Mouse (Mus musculus) MEL (cell line): ENCODE data around the gene Tmem50b.

Experiments used
- BHLHE40 ChIP-seq: IDR thresholded peaks from 2 replicates; pipeline ENCODE4 v1.6.1; 2012; ENCODE audit warnings: low read depth, mild to moderate bottlenecking, inconsistent platforms, low read length, improper control_type of control experiment, borderline replicate concordance
- CTCF ChIP-seq, 3 experiments: IDR thresholded peaks in 2 of 3; conservative IDR thresholded peaks in 1 of 3; 2 replicates each; pipeline ENCODE4 v1.5.1; 2011 to 2012; ENCODE audit warnings: low read length in 3 of 3, low read depth in 2 of 3, mild to moderate bottlenecking in 2 of 3, improper control_type of control experiment in 1 of 3, inconsistent platforms in 1 of 3, mixed read lengths in 1 of 3, moderate library complexity in 1 of 3; ENCODE audit not compliant: control insufficient read depth in 1 of 3, insufficient read depth in 1 of 3, poor library complexity in 1 of 3, severe bottlenecking in 1 of 3
- POLR2A ChIP-seq, 2 experiments: IDR thresholded peaks; 2 replicates each; pipeline ENCODE4 v1.6.1; 2011 to 2012; ENCODE audit warnings: low read length in 2 of 2, mild to moderate bottlenecking in 2 of 2, control low read depth in 1 of 2, improper control_type of control experiment in 1 of 2, low read depth in 1 of 2, moderate library complexity in 1 of 2; ENCODE audit not compliant: control insufficient read depth in 1 of 2, insufficient read depth in 1 of 2, poor library complexity in 1 of 2
- ZC3H11A ChIP-seq: IDR thresholded peaks from 2 replicates; pipeline ENCODE4 v1.6.1; 2012; ENCODE audit warnings: low read depth, mild to moderate bottlenecking, inconsistent platforms, low read length, improper control_type of control experiment

DNA sequence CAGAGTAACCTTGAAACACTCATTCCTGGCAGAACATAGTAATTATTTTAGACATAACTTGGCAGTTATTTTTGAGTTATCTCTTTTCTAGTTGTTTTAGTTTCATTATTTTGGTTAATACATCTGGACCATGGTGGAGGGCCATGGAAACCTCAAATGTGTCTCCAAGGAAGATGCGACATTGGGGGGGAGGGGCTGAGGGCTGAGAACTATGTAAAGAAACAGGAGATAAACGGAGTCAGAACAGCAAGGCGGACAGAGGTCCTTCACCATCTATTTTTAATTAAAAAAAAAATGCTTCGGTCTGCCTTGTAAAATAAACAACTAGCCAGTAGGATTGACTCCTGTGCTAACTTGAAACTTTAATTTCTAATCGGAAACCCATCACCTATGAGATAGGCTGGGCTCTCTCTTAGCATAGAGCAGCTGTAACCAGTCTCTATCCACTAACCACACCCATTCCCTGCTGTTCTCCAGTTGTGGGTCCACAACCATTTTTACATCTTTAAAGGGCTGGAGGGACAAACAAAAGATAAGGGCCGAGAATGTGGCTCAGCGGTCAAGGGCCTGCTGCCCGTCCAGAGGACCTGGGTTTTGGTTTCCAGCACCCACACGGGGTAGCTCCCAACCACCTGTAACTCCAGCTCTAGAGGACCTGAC, 32.2 kb downstream of the Tmem50b start:
- TF ChIP-seq CTCF (IDR thresholded peaks at IDR 0.05 in 2 of 3, conservative IDR thresholded peaks at IDR 0.05 in 1 of 3; ENCODE audit: control insufficient read depth in 1 of 3, insufficient read depth in 1 of 3, low read depth in 2 of 3, low read length in 3 of 3, poor library complexity in 1 of 3, severe bottlenecking in 1 of 3) (no peak), ZC3H11A (no peak), BHLHE40 (no peak), POLR2A (IDR thresholded peaks at IDR 0.05; ENCODE audit: control insufficient read depth in 1 of 2, insufficient read depth in 1 of 2, low read depth in 1 of 2, low read length in 2 of 2, poor library complexity in 1 of 2) (no peak)
